Mouse (Mus musculus) liver, adult 2 months (tissue): ENCODE results near the gene Kiss1r.

ENCODE experiments used
- CTCF ChIP-seq: fragments of 200-500 bp; IDR thresholded peaks from 2 replicates; pipeline ENCODE4 v1.5.1; 2011; ENCODE audit warnings: low read depth, low read length, control low read depth
- POLR2A ChIP-seq: fragments of 200-500 bp; IDR thresholded peaks from 2 replicates; pipeline ENCODE4 v1.6.1; 2011; ENCODE audit warnings: low read length, control low read depth; ENCODE audit not compliant: insufficient read depth; ENCODE audit errors: extremely low read depth

DNA sequence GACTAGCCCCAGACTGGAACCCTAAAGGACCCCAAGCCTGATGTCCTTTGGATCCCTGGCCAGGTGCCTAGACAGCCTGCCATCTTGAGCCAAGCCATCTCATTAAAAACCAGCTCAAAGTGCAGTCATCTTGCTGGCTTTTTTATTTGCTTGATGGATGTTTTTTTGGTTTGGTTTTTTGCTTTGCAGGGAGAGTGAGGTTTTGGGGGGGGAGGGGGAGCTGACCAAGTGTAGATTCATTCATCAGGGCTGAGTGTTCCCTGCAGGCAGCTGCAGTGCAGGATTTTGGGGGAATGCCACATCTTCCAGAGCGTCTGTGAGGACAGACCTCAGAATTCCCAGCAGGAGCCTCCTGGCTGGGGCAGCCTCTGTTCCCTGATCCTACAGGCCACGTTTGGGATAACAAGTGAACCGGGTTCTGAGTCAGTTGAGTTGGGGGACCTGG, 52.4 kb downstream of the Kiss1r start:
- TF ChIP-seq POLR2A (no peak), CTCF (no peak)
